Mouse (Mus musculus): Measurements from ENCODE around the gene Chodl. TPM values are rescaled to one million over a fixed set of nuclear protein-coding genes. Genes with fewer than 3 reads are reported as not detected.

The Chodl gene
- polyA plus RNA-seq, 1 experiment from 2014 or later, result 7.2 TPM

Other genes starting within 250 kb of the Chodl start
- gene Tmprss15, start 160.1 kb downstream of the Chodl start, polyA plus RNA-seq (2015; fragmentation: Nextera tagmentation; extraction: Ambion mirVana), result not detected in 2 replicates